Mouse (Mus musculus): ENCODE measurements at regions not wholly inside any gene's neighbourhood (a gene's known extent, or its start where the extent isn't known, plus 50 kb on each side); places are given as distances from the start of the nearest gene placed in this dataset.
A peak's percentile ranks its signal among the peaks of the same experiment; 100 is the strongest.

DNA sequence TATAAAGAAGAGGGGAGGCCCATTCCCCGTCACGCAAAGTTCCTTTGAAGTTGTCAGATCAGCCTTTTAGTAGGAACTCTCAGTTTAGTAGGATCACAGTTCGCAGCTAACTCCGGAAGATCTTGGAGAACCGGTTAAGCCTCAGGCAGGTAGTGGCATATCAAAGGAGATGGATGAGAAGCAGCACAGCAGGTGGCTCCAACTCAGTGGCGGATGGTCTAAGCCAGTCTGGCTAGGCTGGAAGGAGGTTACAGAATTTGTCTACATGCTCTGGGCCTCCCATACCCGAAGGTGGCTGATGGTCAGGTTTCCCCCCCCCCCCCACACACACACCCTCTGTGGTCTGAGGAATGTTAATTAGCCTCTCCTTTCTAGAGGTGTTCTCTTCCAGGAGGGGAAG is 88.5 kb downstream of the Tmem17 start:
- Histone ChIP-seq H3K9me3 (no peaks in the 10 kb centered on the region), H3K27me3 (no peaks in the 10 kb centered on the region), H3K4me3 (no peak overlapping the region), H3K9ac (no peak overlapping the region), H3K4me2 (no peak overlapping the region), H3K36me3 (no peaks in the 10 kb centered on the region), H3K27ac (replicated peaks) (no peak overlapping the region), H3K4me1 (replicated peaks) (peaks cover 5% of the 10 kb centered on the region; the same call in 1 of the 2 replicates)
- no peak for ATAC-seq (ENCODE audit: low FRiP score, low read depth)
- WGBS = 60% methylated on average over 7 of the region's 7 CpGs

DNA sequence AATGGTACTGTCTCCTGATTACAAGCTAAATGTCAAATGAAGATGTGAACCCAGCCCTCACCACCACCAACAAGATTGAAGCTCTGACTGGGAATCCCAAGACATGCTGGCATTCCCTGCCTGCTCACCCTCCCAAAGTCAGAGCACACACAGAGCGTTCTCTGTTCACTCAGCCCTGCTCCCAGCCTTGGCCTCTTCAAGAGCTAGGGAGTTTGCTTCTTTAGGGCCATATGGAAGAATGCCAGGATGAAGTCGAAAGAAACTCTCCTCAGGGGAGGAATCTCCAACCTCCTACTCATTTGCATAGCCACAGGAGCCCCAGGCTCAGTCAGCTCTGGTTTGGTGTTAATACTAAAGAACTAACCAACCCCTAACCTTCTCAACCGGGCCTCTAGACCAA is 90.1 kb downstream of the Tmem17 start:
- no peaks in the 10 kb centered on the region for H3K27me3 ChIP-seq
- WGBS = 8% methylated on average over 3 of the region's 3 CpGs
- no peak overlapping the region for H3K4me3 ChIP-seq
- H3K4me2 ChIP-seq = no peak overlapping the region
- H3K9ac ChIP-seq = no peak overlapping the region
- H3K36me3 ChIP-seq = no peaks in the 10 kb centered on the region
- no peak overlapping the region for H3K27ac ChIP-seq (replicated peaks)
- ATAC-seq (ENCODE audit: low FRiP score, low read depth) = peak; percentile 82
- H3K9me3 ChIP-seq = no peaks in the 10 kb centered on the region
- peaks cover 5% of the 10 kb centered on the region; the same call in 1 of the 2 replicates for H3K4me1 ChIP-seq (replicated peaks)

DNA sequence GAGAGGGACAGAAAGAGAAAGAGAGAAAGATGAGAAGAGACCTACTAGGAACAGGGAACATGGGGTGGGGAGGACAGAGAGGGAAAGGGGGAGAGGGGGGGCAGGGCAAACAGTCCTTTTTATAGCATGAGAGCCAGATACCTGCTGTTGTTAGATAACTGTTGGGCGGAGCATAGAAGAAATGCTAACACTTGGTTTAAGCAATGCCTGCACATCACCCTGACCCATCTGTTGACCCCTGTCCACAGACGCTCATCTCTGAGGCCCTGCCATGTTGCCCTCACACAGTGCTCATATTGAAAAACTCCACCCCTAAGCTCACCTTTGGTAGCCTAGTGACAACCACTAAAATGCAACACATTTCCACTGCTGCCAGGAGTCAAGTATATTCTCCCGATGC is 90.7 kb downstream of the Tmem17 start:
- no peaks in the 10 kb centered on the region for H3K36me3 ChIP-seq
- no peak overlapping the region for H3K27ac ChIP-seq (replicated peaks)
- peaks cover 5% of the 10 kb centered on the region; the same call in 1 of the 2 replicates for H3K4me1 ChIP-seq (replicated peaks)
- H3K9me3 ChIP-seq = no peaks in the 10 kb centered on the region
- H3K4me2 ChIP-seq = no peak overlapping the region
- ATAC-seq (ENCODE audit: low FRiP score, low read depth) = no peak
- no peak overlapping the region for H3K9ac ChIP-seq
- no peaks in the 10 kb centered on the region for H3K27me3 ChIP-seq
- no peak overlapping the region for H3K4me3 ChIP-seq
- WGBS = 69% methylated on average over 3 of the region's 3 CpGs

DNA sequence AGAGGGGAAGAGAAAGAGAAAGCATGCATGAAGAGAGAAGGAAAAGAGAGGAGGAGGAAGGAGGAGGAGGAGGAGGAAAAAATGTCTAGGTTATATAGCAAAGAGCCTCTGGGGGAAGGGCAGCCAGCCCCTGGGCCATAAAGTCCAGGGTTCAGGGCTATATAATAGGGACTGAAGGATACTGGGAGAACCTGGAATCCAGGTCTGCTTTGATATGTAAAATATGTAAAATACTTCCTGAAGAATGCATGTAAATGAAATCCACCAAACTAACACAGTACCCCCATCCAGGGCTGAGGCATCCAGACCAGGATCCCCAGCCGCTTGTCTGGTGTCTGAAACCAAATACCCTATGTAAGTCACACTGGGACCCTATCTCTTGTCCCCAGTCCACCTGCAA is 91.5 kb downstream of the Tmem17 start:
- H3K9ac ChIP-seq = no peak overlapping the region
- no peak overlapping the region for H3K4me3 ChIP-seq
- no peaks in the 10 kb centered on the region for H3K36me3 ChIP-seq
- peaks cover 5% of the 10 kb centered on the region; the same call in 1 of the 2 replicates for H3K4me1 ChIP-seq (replicated peaks)
- no peak overlapping the region for H3K27ac ChIP-seq (replicated peaks)
- WGBS = 78% methylated on average over 1 of the region's 1 CpGs
- no peaks in the 10 kb centered on the region for H3K27me3 ChIP-seq
- no peak overlapping the region for H3K4me2 ChIP-seq
- no peak for ATAC-seq (ENCODE audit: low FRiP score, low read depth)
- H3K9me3 ChIP-seq = no peaks in the 10 kb centered on the region

DNA sequence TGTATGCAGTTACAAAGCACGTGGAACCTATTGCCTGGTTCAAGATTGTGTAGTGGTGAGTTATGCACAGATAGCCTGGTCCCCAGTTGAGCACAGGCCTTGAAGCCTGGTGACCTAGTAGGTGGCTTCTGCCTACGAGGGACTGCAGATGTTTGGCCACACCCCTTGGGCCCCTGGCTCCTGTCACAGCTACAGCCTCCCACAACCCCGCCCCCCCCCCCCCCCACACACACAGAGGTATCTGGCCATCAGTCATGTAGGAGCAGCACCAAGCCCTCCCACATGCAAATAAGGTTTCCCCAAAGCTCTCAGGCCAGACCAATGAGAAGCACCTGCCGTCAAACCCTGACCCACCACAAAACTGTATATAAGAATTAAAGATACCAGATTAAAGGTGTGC is 94.5 kb downstream of the Tmem17 start:
- H3K9me3 ChIP-seq = no peaks in the 10 kb centered on the region
- H3K4me3 ChIP-seq = no peak overlapping the region
- peaks cover 13% of the 10 kb centered on the region for H3K4me1 ChIP-seq (replicated peaks)
- ATAC-seq (ENCODE audit: low FRiP score, low read depth) = no peak
- H3K27ac ChIP-seq (replicated peaks) = no peak overlapping the region
- 71% methylated on average over 4 of the region's 4 CpGs for WGBS
- no peaks in the 10 kb centered on the region for H3K27me3 ChIP-seq
- no peak overlapping the region for H3K4me2 ChIP-seq
- H3K9ac ChIP-seq = no peak overlapping the region
- H3K36me3 ChIP-seq = no peaks in the 10 kb centered on the region

DNA sequence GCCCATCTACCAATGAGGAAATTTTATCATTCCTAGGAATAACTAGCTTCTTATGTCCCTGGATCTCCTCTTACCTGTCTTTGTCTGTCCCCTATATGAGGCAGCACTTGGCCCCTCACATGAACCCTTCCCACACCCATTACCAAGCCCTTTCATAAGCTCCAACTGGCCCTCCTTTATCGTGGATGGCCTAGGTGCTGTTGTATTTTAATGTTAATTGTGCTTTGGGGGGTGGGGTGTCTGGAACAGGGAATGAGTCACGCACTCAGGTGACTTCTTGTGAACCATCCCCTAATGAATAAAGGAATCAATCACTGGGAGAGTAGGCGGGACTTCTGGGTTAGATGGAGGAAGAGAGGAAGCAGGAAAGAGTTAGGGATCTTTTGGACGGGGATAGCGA is 95.8 kb downstream of the Tmem17 start:
- no peaks in the 10 kb centered on the region for H3K9me3 ChIP-seq
- H3K27me3 ChIP-seq = no peaks in the 10 kb centered on the region
- H3K9ac ChIP-seq = no peak overlapping the region
- peaks cover 9% of the 10 kb centered on the region for H3K4me1 ChIP-seq (replicated peaks)
- no peak for ATAC-seq (ENCODE audit: low FRiP score, low read depth)
- H3K4me2 ChIP-seq = no peak overlapping the region
- H3K36me3 ChIP-seq = no peaks in the 10 kb centered on the region
- H3K4me3 ChIP-seq = no peak overlapping the region
- 79% methylated on average over 5 of the region's 5 CpGs for WGBS
- no peak overlapping the region for H3K27ac ChIP-seq (replicated peaks)

DNA sequence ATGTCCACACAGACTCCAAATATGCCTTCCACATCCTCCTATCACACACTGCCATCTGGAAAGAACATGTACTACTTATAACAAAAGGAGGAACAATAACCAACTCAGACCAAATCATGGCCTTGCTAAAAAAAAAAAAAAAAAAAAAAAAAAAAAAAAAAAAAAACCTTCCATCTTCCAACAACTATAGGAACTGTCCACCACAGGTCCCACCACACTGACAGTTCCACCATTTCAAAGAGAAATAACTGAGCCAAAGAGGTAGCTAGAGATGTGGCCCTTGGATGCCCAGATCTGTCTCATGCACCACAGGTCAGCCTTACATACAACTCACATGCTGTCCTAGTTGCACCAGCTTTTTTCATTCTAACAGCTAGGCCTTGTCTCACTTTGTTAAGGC is 97.1 kb downstream of the Tmem17 start:
- H3K27me3 ChIP-seq = no peaks in the 10 kb centered on the region
- H3K9ac ChIP-seq = no peak overlapping the region
- H3K4me3 ChIP-seq = no peak overlapping the region
- H3K4me1 ChIP-seq (replicated peaks) = peaks cover 9% of the 10 kb centered on the region
- H3K27ac ChIP-seq (replicated peaks) = no peak overlapping the region
- H3K9me3 ChIP-seq = no peaks in the 10 kb centered on the region
- H3K36me3 ChIP-seq = no peaks in the 10 kb centered on the region
- no peak overlapping the region for H3K4me2 ChIP-seq
- ATAC-seq (ENCODE audit: low FRiP score, low read depth) = no peak

DNA sequence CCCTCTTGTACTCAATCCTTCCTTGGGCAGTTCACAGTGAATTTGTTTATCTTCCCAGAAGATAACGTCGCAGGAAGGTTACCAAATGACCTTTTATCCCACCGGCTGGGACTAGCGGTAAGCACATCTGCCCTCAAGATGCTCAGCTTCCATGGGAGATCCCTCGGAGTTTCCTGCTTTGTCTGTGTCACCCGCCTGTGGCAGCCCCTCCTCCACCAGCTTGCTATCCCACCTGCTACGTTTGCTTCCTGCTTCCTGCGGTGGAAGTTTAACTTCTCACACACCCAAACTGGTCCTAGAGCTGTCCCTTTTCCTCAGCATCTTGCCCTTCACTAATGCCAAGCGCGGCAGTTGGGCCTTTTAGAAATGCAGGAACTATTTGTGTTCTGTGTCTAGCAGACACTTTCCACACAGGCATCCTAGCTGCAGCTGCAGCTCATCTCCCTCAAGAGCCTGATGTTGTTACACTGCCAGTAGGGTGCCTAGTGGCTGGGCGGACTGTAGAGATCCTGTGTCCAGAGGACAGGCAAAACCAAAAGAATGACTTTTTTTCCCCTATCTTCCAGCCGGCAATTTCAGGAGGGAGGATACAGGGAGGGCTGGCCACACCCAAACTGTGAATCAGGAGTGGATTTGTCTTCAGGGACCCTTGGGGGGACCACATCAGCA is 98.7 kb downstream of the Tmem17 start:
- no peaks in the 10 kb centered on the region for H3K27me3 ChIP-seq
- H3K36me3 ChIP-seq = no peaks in the 10 kb centered on the region
- H3K9ac ChIP-seq = no peak overlapping the region
- WGBS = 11% methylated on average over 12 of the region's 12 CpGs
- 0 out of 2 replicates have a peak overlapping the region, but pooled peaks have one; percentile 18 for H3K4me2 ChIP-seq
- ATAC-seq (ENCODE audit: low FRiP score, low read depth) = peak; percentile 48; the same call in 1 of the 2 replicates
- H3K9me3 ChIP-seq = no peaks in the 10 kb centered on the region
- 0 out of 2 replicates have a peak overlapping the region, but pooled peaks have one; percentile 22 for H3K27ac ChIP-seq (replicated peaks)
- peaks cover 9% of the 10 kb centered on the region for H3K4me1 ChIP-seq (replicated peaks)
- H3K4me3 ChIP-seq = no peak overlapping the region

DNA sequence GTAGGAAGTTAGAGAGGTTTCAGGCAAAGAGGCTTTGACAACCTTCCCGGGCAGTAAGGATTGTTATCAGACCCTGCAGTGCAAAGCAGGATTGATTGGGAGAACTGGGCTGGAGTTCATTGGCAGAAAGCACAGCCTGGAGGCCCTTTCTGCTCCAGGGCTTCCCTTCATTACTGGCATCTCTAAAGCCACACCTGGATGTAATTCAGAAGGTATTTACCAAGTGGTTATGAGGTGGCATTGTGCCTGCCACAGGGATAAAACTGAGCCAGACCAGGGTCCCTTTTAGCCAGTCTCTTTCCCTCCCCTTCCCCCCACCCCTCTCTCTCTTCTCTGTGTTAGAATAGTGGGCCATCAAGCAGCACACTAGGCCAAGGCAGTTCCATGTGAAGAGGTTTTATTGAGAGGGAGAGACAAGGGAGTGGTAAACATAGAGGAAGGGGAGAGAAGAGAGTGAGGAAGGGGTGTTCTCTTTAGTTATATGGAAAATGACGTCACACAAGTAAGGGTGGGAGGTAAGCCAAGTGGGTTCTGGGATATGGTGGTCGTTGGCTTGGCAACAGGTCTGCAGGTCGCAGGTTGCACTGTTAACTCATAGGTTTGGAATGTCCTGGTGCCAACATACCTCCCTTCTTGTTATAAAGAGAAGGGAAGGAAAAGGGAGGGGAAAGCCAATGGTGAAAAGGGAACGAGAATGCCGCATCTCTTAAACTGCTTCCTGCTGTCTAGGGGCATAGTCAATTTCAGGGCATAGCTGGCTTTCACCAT is 99.4 kb downstream of the Tmem17 start:
- ATAC-seq (ENCODE audit: low FRiP score, low read depth) = 0 out of 2 replicates have a peak, but pooled peaks have one; percentile 27
- WGBS = 60% methylated on average over 6 of the region's 6 CpGs

DNA sequence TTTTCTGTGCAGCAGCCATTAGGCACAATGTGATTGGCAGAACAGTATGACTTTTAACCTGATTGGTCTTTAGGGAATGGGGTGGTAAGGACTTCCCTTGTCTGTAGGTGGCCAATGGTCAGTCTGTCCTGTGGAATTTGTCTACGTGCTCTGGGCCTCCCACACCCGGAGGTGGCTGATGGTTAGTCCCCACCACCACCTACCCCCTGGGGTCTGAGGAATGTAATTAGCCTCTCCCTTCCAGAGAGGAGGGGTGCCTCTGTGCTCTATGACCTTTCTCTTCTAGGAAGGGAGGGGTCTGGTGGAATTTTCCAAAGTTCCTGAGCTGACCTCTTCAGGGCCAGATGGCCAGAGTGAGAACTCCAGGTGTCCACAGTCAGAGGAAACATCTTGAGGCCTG is 101.6 kb downstream of the Tmem17 start:
- Histone ChIP-seq H3K4me2 (no peak overlapping the region), H3K36me3 (no peaks in the 10 kb centered on the region), H3K9ac (no peak overlapping the region), H3K27ac (replicated peaks) (no peak overlapping the region), H3K9me3 (no peaks in the 10 kb centered on the region), H3K4me3 (no peak overlapping the region), H3K27me3 (no peaks in the 10 kb centered on the region), H3K4me1 (replicated peaks) (peaks cover 9% of the 10 kb centered on the region)
- 45% methylated on average over 2 of the region's 2 CpGs for WGBS
- ATAC-seq (ENCODE audit: low FRiP score, low read depth) = no peak

More for the DNA sequence above, 99.4 kb downstream of the Tmem17 start:
- Histone ChIP-seq H3K27ac (replicated peaks) (0 out of 2 replicates have a peak overlapping the region, but pooled peaks have one; percentile 22), H3K36me3 (no peaks in the 10 kb centered on the region), H3K4me3 (no peak overlapping the region), H3K9me3 (no peaks in the 10 kb centered on the region), H3K9ac (no peak overlapping the region), H3K4me1 (replicated peaks) (peaks cover 9% of the 10 kb centered on the region), H3K4me2 (no peak overlapping the region), H3K27me3 (no peaks in the 10 kb centered on the region)

DNA sequence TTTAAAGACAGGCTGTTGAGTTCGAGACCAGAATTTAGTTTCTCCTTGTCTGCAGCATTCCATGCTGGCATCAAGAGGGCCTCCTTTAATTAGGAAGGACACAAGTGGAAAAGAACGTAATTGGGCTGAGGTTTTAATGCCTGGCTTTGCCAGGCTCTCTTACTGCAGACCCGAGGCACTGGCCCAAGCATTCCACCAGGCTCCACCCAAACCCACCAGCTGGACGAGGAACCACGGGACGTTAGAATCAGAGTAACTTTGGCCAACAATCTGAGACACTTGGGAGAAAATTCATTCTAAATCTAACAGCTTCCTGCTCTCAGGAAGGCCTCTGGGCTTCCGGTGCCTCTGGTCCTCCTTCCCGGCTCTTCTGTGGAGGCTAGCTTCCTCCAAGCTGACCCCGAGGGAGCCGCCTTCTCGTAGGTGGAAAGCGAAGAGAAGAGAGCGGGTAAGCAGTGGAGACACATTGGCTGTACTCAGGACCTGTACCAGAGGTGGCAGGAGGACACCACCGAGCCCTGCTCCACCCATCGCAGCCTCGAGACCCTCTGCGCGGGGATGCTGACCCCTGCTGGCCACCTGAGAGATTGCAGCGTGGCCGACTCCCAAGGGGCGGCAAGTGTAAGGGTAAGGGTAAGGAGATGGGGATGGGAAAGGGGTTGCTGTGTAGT is 105.5 kb downstream of the Tmem17 start:
- H3K9me3 ChIP-seq = no peaks in the 10 kb centered on the region
- peak; percentile 93 for ATAC-seq (ENCODE audit: low FRiP score, low read depth)
- no peak overlapping the region for H3K27ac ChIP-seq (replicated peaks)
- H3K4me2 ChIP-seq = peak overlapping the region; percentile 58
- WGBS = 15% methylated on average over 21 of the region's 21 CpGs
- peak overlapping the region; percentile 29 for H3K4me3 ChIP-seq
- H3K9ac ChIP-seq = peak overlapping the region; percentile 19; the same call in 1 of the 2 replicates
- no peaks in the 10 kb centered on the region for H3K27me3 ChIP-seq
- no peaks in the 10 kb centered on the region for H3K36me3 ChIP-seq
- H3K4me1 ChIP-seq (replicated peaks) = no peaks in the 10 kb centered on the region

Measured in hindbrain, embryonic 15.5 days (tissue).